Mouse (Mus musculus) urinary bladder, postnatal 14 days (tissue): ENCODE results near the gene Atg14.

Source experiments
- DNase-seq: peaks from one replicate; pipeline ENCODE4 v3.0.0; 2021; ENCODE audit warnings: low spot score

Atg14 gene

DNA sequence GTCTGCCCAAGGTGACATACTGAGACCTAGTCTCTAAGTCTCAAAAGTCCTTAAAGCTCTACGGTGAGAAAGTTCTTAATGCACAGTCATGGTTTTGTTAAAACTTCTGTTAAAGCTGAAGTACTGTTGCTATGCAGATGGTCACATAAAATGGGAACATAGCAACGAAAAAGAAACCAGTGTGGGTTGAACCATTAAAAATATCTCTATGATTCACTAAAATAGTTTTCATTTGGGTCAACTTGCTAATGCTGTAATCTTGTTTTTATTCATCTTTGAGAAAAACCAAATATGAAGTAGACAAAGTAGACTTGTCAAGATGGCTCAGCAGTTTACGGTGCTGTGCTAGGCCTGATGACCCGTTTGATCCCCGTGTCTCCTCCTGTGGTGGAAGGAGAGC lies 63.8 kb downstream of the Atg14 start:
- no peak for DNase-seq

DNA sequence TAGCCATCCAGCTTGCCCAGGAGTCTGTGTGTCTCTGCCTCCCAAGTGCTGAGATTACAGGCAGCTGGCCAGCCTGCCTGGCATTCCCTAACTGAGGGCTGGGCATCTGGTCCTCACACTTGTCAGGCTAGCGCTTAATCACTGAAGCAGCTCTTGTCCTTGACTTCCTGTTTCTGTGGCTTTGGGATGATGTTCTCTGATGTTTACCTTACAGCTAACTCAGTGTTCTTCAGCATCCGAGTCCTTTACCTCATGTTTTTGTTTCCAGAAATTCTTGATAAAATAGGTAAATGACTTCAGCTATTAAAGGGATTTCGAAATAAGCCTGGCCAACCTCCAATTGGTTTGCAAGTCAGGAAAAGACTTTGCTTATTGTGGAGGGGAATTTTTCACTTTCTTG lies 66.4 kb downstream of the Atg14 start:
- DNase-seq = no peak

DNA sequence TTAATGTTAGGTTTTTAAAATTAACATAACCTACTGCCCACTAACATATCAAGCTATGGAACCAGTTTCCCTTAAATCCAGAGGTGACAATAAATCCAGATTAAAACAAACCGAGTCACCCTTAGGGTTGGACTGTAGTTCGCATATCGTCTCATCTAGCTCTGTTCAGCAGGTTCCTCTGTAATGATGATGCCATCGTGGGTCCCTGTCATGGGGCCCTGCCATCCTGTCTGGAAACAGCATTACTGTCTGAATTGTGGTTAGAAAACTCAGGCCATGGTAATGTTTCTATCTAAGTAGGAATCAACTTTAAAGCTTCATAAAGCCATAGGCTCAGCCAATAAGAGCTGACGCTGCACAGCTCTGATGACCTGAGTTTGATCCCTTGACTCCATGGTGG lies 71.8 kb downstream of the Atg14 start:
- no peak for DNase-seq

DNA sequence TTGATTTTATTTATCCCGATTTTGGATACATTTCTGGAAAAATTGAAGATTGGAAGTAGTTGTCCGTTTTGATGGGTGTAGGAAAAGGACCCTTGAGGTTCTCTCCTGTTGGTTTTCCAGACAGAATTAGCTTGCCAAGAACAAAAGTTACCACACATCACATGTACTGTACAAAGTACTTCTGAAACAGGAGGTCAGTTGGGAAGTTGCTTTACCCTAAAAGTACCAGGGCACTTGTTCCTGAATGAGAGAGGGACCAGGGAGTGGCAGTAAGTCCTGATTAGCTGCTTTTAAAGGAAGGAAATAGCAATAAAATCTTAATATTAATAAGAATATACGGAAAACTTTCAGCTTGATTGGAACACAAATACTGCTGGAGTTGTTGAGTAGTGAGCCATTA lies 73.3 kb downstream of the Atg14 start:
- no peak for DNase-seq

DNA sequence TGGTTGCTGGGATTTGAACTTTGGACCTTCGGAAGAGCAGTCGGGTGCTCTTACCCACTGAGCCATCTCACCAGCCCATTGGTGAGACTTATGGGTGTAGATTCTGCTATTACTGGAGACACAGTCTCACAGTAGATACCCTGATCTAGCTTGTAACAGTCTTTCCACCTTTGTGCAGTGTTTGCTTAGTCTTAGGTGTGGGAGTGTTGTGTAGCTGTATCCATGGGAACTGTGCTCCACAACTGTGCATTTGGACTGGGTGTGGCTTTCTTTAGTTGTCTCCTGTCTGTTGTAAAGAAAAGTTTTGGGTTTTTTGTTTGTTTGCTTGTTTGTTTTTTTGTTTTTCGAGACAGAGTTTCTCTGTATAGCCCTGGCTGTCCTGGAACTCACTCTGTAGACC lies 74.5 kb downstream of the Atg14 start:
- DNase-seq = no peak

DNA sequence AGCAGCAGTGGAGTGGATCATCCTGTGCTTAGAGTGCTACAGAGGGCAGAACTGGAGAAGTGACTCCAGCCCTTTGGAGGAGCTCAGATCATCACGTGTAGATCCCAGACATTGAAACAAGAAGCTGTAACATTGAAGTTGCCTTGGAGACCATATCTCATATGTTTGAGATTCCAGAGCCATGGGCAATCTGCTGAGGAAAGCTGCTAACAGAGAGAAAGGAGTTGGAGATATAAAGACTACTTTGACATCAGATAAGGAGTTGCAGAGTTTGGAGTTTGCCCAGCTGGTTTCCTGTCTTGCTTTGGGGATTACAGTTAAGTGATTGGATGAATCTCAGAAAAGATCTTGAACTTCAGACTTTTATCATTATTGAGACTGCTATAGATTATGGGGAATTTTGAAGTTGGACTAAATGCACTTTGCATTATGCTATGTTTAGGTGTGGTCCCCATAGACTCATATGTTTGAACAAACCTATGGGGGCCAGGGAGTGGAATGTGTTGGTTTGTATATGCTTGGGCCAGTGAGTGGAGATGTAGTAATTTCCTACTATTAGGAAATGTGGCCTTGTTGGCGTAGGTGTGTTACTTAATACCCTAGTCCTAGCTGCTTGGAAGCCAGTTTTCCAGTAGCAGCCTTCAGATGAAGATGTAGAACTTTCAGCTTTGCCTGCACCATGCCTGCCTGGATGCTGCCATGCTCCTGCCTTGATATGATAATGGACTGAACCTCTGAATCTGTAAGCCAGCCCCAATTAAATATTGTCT lies 76.7 kb downstream of the Atg14 start:
- DNase-seq = no peak
